Mouse (Mus musculus): Measurements from ENCODE around the gene Kcnk3. TPM values are rescaled to one million over a fixed set of nuclear protein-coding genes. Genes with fewer than 3 reads are reported as not detected.

The Kcnk3 gene
- polyA plus RNA-seq, 1 experiment from 2014 or later, result 16.5 TPM

GRCm38 (mm10) chr5:30622177-30622840 lies 34.3 kb downstream of the Kcnk3 start:
- 12% methylated on average over 69 of the region's 69 CpGs for WGBS
- Histone ChIP-seq H3K27me3 (peaks cover 25% of the 10 kb centered on the region), H3K4me1 (replicated peaks) (peaks cover 44% of the 10 kb centered on the region), H3K9me3 (replicated peaks) (no peaks in the 10 kb centered on the region), H3K9ac (peak overlapping the region; percentile 28), H3K4me3 (peak overlapping the region; percentile 35), H3K27ac (no peak overlapping the region), H3K4me2 (peak overlapping the region; percentile 73), H3K36me3 (no peaks in the 10 kb centered on the region)
- ATAC-seq (replicated peaks; ENCODE audit: insufficient number of reproducible peaks, insufficient read depth, low FRiP score, low read depth), result no peak; the same call in 1 of the 2 replicates

DNA sequence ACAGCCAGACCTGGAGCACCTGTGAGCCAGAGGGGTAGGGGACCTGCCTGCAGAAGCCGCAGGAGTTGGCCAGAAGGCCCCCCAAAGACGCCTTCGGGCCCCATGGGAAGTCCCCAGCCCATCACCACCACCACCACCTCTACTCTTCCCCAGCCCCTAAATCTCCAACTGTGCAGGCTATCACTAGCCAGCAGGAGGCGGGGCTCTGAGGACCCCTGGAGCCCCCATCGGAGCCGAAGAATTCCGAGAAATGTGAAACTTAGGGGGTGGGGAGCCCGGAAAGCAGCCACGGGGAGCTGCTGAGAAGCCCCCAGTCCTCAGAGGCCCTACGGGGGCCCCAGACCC lies 34.8 kb downstream of the Kcnk3 start:
- 24% methylated on average over 10 of the region's 10 CpGs for WGBS
- Histone ChIP-seq H3K27me3 (peaks cover 25% of the 10 kb centered on the region), H3K9me3 (replicated peaks) (no peaks in the 10 kb centered on the region), H3K27ac (no peak overlapping the region), H3K4me3 (peak overlapping the region; percentile 35), H3K9ac (peak overlapping the region; percentile 28), H3K4me2 (peak overlapping the region; percentile 73), H3K4me1 (replicated peaks) (peaks cover 42% of the 10 kb centered on the region), H3K36me3 (no peaks in the 10 kb centered on the region)
- no peak for ATAC-seq (replicated peaks; ENCODE audit: insufficient number of reproducible peaks, insufficient read depth, low FRiP score, low read depth)

DNA sequence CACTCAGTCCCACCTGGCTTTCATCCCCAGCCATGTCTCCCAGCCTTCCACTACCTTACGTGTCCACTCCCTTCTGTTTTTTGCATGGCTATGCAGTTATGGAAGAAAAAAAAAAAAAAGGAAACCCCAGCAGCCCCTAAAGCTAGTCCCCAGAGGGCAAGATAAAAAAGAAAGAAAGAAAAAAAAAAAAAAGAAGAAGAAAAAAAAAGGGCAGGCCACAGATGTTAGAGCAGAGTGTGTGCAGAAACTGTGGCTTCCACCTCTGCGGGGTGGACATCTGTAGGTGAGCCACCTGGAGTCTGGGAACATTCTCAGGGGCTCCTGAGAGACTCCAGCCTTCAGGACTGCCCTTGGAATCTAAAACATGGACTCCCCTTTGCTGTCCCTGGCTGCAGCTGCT lies 35.4 kb downstream of the Kcnk3 start:
- Histone ChIP-seq H3K4me2 (peak overlapping the region; percentile 73; the same call in 1 of the 2 replicates), H3K27me3 (peaks cover 25% of the 10 kb centered on the region), H3K9ac (no peak overlapping the region), H3K4me3 (no peak overlapping the region), H3K9me3 (replicated peaks) (no peaks in the 10 kb centered on the region), H3K4me1 (replicated peaks) (peaks cover 37% of the 10 kb centered on the region), H3K36me3 (no peaks in the 10 kb centered on the region), H3K27ac (no peak overlapping the region)
- WGBS, result 78% methylated on average over 2 of the region's 2 CpGs
- no peak for ATAC-seq (replicated peaks; ENCODE audit: insufficient number of reproducible peaks, insufficient read depth, low FRiP score, low read depth)

- peaks cover 25% of the 10 kb centered on the region for H3K27me3 ChIP-seq
- no peak overlapping the region for H3K4me2 ChIP-seq
- H3K4me1 ChIP-seq (replicated peaks), result peaks cover 34% of the 10 kb centered on the region
- no peak for ATAC-seq (replicated peaks; ENCODE audit: insufficient number of reproducible peaks, insufficient read depth, low FRiP score, low read depth)
- no peak overlapping the region for H3K4me3 ChIP-seq
- no peaks in the 10 kb centered on the region for H3K36me3 ChIP-seq
- H3K9me3 ChIP-seq (replicated peaks), result no peaks in the 10 kb centered on the region
- no peak overlapping the region for H3K27ac ChIP-seq
- no peak overlapping the region for H3K9ac ChIP-seq
- 59% methylated on average over 1 of the region's 1 CpGs for WGBS
These were observed 36.3 kb downstream of the Kcnk3 start for GRCm38 (mm10) chr5:30624311-30624710.

- Histone ChIP-seq H3K36me3 (no peaks in the 10 kb centered on the region), H3K27me3 (peaks cover 25% of the 10 kb centered on the region), H3K27ac (no peak overlapping the region), H3K4me2 (no peak overlapping the region), H3K4me3 (no peak overlapping the region), H3K9me3 (replicated peaks) (no peaks in the 10 kb centered on the region), H3K4me1 (replicated peaks) (peaks cover 34% of the 10 kb centered on the region), H3K9ac (no peak overlapping the region)
- no peak for ATAC-seq (replicated peaks; ENCODE audit: insufficient number of reproducible peaks, insufficient read depth, low FRiP score, low read depth)
- 43% methylated on average over 4 of the region's 4 CpGs for WGBS
These were observed 36.9 kb downstream of the Kcnk3 start for GRCm38 (mm10) chr5:30624908-30625307.

DNA sequence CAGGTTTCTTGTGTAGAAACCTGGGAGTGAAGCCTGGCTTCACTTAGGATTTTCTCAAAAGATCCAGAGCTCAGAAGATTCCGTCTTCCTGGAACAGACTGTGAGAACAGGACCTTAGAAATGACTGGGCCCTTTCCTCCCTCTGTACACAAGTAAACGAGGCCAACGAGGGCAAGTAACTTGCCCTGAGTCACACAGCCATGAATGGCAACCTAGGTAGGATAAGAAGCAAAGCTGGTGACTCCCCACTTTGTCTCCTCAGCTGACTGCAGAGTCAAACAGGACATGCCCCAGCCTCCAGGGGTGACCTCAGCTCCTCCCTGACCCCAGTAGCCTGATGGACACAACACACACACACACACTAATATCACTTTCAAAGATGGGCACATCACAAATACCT lies 37.4 kb downstream of the Kcnk3 start:
- Histone ChIP-seq H3K4me3 (no peak overlapping the region), H3K4me1 (replicated peaks) (peaks cover 35% of the 10 kb centered on the region), H3K27me3 (peaks cover 25% of the 10 kb centered on the region), H3K36me3 (no peaks in the 10 kb centered on the region), H3K27ac (no peak overlapping the region), H3K9me3 (replicated peaks) (no peaks in the 10 kb centered on the region), H3K4me2 (no peak overlapping the region), H3K9ac (no peak overlapping the region)
- 59% methylated on average over 3 of the region's 3 CpGs for WGBS
- no peak for ATAC-seq (replicated peaks; ENCODE audit: insufficient number of reproducible peaks, insufficient read depth, low FRiP score, low read depth)

- Histone ChIP-seq H3K27ac (peak overlapping the region; percentile 49; the same call in 1 of the 2 replicates), H3K9ac (no peak overlapping the region), H3K4me1 (replicated peaks) (peaks cover 39% of the 10 kb centered on the region), H3K4me3 (no peak overlapping the region), H3K9me3 (replicated peaks) (no peaks in the 10 kb centered on the region), H3K27me3 (peaks cover 20% of the 10 kb centered on the region), H3K4me2 (no peak overlapping the region), H3K36me3 (no peaks in the 10 kb centered on the region)
- ATAC-seq (replicated peaks; ENCODE audit: insufficient number of reproducible peaks, insufficient read depth, low FRiP score, low read depth), result no peak
- 72% methylated on average over 8 of the region's 8 CpGs for WGBS
These were observed 38.5 kb downstream of the Kcnk3 start for GRCm38 (mm10) chr5:30626331-30627105.

GRCm38 (mm10) chr5:30628511-30628910 lies 40.5 kb downstream of the Kcnk3 start:
- Histone ChIP-seq H3K4me1 (replicated peaks) (peaks cover 31% of the 10 kb centered on the region), H3K9me3 (replicated peaks) (no peaks in the 10 kb centered on the region), H3K9ac (no peak overlapping the region), H3K4me3 (no peak overlapping the region), H3K27me3 (peaks cover 5% of the 10 kb centered on the region; the same call in 1 of the 2 replicates), H3K27ac (no peak overlapping the region), H3K4me2 (no peak overlapping the region), H3K36me3 (no peaks in the 10 kb centered on the region)
- 83% methylated on average over 3 of the region's 3 CpGs for WGBS
- no peak for ATAC-seq (replicated peaks; ENCODE audit: insufficient number of reproducible peaks, insufficient read depth, low FRiP score, low read depth)

- H3K36me3 ChIP-seq, result no peaks in the 10 kb centered on the region
- WGBS, result 55% methylated on average over 6 of the region's 6 CpGs
- H3K9ac ChIP-seq, result no peak overlapping the region
- H3K4me1 ChIP-seq (replicated peaks), result peaks cover 23% of the 10 kb centered on the region
- no peak for ATAC-seq (replicated peaks; ENCODE audit: insufficient number of reproducible peaks, insufficient read depth, low FRiP score, low read depth)
- no peak overlapping the region for H3K27ac ChIP-seq
- H3K4me3 ChIP-seq, result no peak overlapping the region
- no peaks in the 10 kb centered on the region for H3K9me3 ChIP-seq (replicated peaks)
- no peak overlapping the region for H3K4me2 ChIP-seq
- peaks cover 5% of the 10 kb centered on the region; the same call in 1 of the 2 replicates for H3K27me3 ChIP-seq
These were observed 42.4 kb downstream of the Kcnk3 start for GRCm38 (mm10) chr5:30630401-30630800.

- Histone ChIP-seq H3K27ac (no peak overlapping the region), H3K4me2 (no peak overlapping the region), H3K9ac (no peak overlapping the region), H3K4me1 (replicated peaks) (peaks cover 17% of the 10 kb centered on the region), H3K27me3 (peaks cover 5% of the 10 kb centered on the region; the same call in 1 of the 2 replicates), H3K9me3 (replicated peaks) (no peaks in the 10 kb centered on the region), H3K4me3 (no peak overlapping the region), H3K36me3 (no peaks in the 10 kb centered on the region)
- ATAC-seq (replicated peaks; ENCODE audit: insufficient number of reproducible peaks, insufficient read depth, low FRiP score, low read depth), result no peak
- 70% methylated on average over 1 of the region's 1 CpGs for WGBS
These were observed 44.2 kb downstream of the Kcnk3 start for GRCm38 (mm10) chr5:30632134-30632533.

- H3K4me3 ChIP-seq, result no peak overlapping the region
- no peak for ATAC-seq (replicated peaks; ENCODE audit: insufficient number of reproducible peaks, insufficient read depth, low FRiP score, low read depth)
- H3K27ac ChIP-seq, result no peak overlapping the region
- no peaks in the 10 kb centered on the region for H3K9me3 ChIP-seq (replicated peaks)
- 44% methylated on average over 7 of the region's 7 CpGs for WGBS
- no peaks in the 10 kb centered on the region for H3K36me3 ChIP-seq
- no peaks in the 10 kb centered on the region for H3K27me3 ChIP-seq
- H3K9ac ChIP-seq, result no peak overlapping the region
- 0 out of 2 replicates have a peak, but pooled peaks cover 6% of the 10 kb centered on the region for H3K4me1 ChIP-seq (replicated peaks)
- H3K4me2 ChIP-seq, result no peak overlapping the region
These were observed 49.0 kb downstream of the Kcnk3 start for GRCm38 (mm10) chr5:30636994-30637393.
